ENCODE assay signal across 8 mouse cellular contexts in the genomic region with DNA sequence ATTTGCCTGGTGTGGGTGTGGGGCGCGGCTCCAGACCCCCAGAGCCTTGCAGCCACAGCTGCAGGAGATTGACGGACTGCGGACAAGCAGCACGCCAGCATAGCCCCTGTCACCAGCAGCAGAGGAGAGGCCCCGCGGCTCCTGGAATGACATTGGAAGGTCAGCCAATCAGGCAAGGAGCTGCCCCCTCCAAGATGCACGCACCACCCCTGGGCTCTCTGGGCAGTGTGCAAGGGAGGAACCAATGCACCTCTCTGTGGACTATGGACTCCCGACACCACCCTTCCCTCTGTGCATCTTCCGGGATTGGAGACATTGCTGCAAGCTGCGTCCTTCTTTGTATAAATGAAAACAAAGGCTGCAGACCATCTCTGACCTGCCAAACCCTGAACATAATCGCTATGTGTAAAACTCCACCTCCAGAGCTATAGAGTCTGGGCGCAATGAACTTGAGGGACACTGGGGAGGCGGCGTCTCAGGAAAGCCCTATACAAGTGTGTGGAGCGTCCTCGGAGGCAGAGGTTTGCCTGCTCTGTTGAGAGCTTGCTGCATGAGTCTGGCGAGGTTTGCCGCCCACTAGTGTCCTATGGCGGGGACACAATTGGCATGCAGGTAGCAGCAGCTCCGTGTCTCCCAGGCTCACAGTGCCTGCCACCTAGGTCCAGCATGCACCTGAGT. TPM values are rescaled to one million over a fixed set of nuclear protein-coding genes. Genes with fewer than 3 reads are reported as not detected.
DNase-seq lines count a peak whose midpoint lies in the region; ATAC-seq and TF ChIP-seq lines count a peak whose summit lies in the region.

No protein-coding gene starts in this region.

- H3K4me1 ChIP-seq in forebrain, embryonic 11.5 days (replicated peaks; ENCODE audit: control insufficient read depth, insufficient read depth, low read length) = peaks cover 2% of the 10 kb centered on the region; the same call in 1 of the 2 replicates
- no peaks in the 10 kb centered on the region for H3K4me1 ChIP-seq in lung, embryonic 14.5 days (ENCODE audit: insufficient read depth)
- peaks cover 19% of the 10 kb centered on the region for H3K4me1 ChIP-seq in olfactory bulb, adult 2 months (ENCODE audit: control insufficient read depth, insufficient read depth, low read length)

- H3K36me3 ChIP-seq in forebrain, embryonic 11.5 days (ENCODE audit: control insufficient read depth, insufficient read depth, low read length) = no peaks in the 10 kb centered on the region
- H3K36me3 ChIP-seq in lung, embryonic 14.5 days (ENCODE audit: insufficient read depth) = no peaks in the 10 kb centered on the region

- WGBS in forebrain, embryonic 11.5 days = under 1% methylated on average over 21 of the region's 21 CpGs
- WGBS in lung, embryonic 14.5 days = under 1% methylated on average over 21 of the region's 21 CpGs
- WGBS in olfactory bulb, adult 2 months = under 1% methylated on average over 21 of the region's 21 CpGs

- H3K4me3 ChIP-seq in forebrain, embryonic 11.5 days (ENCODE audit: low read depth, low read length) = peak overlapping the region; percentile 36
- peak overlapping the region; percentile 48 for H3K4me3 ChIP-seq in layer of hippocampus, adult 2 months
- H3K4me3 ChIP-seq in lung, embryonic 14.5 days (ENCODE audit: low read depth, low read length) = peak overlapping the region; percentile 30
- peak overlapping the region; percentile 41 for H3K4me3 ChIP-seq in olfactory bulb, adult 2 months (ENCODE audit: insufficient read depth, low read depth, low read length)

- H3K27ac ChIP-seq in forebrain, embryonic 11.5 days (ENCODE audit: low read depth, low read length) = no peak overlapping the region
- H3K27ac ChIP-seq in layer of hippocampus, adult 2 months = peak overlapping the region; percentile 64
- no peak overlapping the region for H3K27ac ChIP-seq in lung, embryonic 14.5 days (ENCODE audit: low read depth)
- H3K27ac ChIP-seq in olfactory bulb, adult 2 months (ENCODE audit: insufficient read depth, low read depth, low read length) = peak overlapping the region; percentile 14; the same call in 1 of the 2 replicates

- H3K9me3 ChIP-seq in forebrain, embryonic 11.5 days (ENCODE audit: control insufficient read depth, low read length) = no peaks in the 10 kb centered on the region
- no peaks in the 10 kb centered on the region for H3K9me3 ChIP-seq in lung, embryonic 14.5 days (ENCODE audit: low read depth, low read length)

- peak; percentile 88 for TF ChIP-seq CTCF in brain, embryonic 14.5 days (IDR thresholded peaks at IDR 0.05; ENCODE audit: borderline replicate concordance, extremely low read depth, insufficient read depth, insufficient read length)
- peak; percentile 82 for TF ChIP-seq CTCF in layer of hippocampus, adult 2 months (conservative IDR thresholded peaks at IDR 0.05)
- TF ChIP-seq CTCF in lung, embryonic 14.5 days (IDR thresholded peaks at IDR 0.05; ENCODE audit: low read depth) = peak; percentile 77
- TF ChIP-seq CTCF in olfactory bulb, adult 2 months (IDR thresholded peaks at IDR 0.05; ENCODE audit: insufficient read depth, low read depth, low read length) = peak; percentile 60; the same call in 1 of the 2 replicates

- peak overlapping the region; percentile 79 for H3K4me2 ChIP-seq in forebrain, embryonic 11.5 days (ENCODE audit: low read depth, low read length, severe bottlenecking)
- H3K4me2 ChIP-seq in lung, embryonic 14.5 days = peak overlapping the region; percentile 62

- peaks cover 21% of the 10 kb centered on the region for H3K27me3 ChIP-seq in forebrain, embryonic 11.5 days (ENCODE audit: control insufficient read depth, insufficient read depth, low read length)
- H3K27me3 ChIP-seq in lung, embryonic 14.5 days (ENCODE audit: insufficient read depth, low read length) = peaks cover 36% of the 10 kb centered on the region

- TF ChIP-seq POLR2A in brain, embryonic 14.5 days (IDR thresholded peaks at IDR 0.05; ENCODE audit: borderline replicate concordance, extremely low read depth, insufficient read depth, insufficient read length, poor library complexity, severe bottlenecking) = no peak
- TF ChIP-seq POLR2A in olfactory bulb, adult 2 months (IDR thresholded peaks at IDR 0.05; ENCODE audit: insufficient read depth, low read depth, low read length) = no peak

- ATAC-seq in forebrain, embryonic 11.5 days (replicated peaks; ENCODE audit: low FRiP score) = peak; percentile 70
- ATAC-seq in hematopoietic stem cell, adult 5-6 weeks (replicated peaks in 1 of 2; ENCODE audit: insufficient read depth in 1 of 2, low FRiP score in 2 of 2, low TSS enrichment in 1 of 2, low read depth in 1 of 2, poor library complexity in 2 of 2, severe bottlenecking in 2 of 2) = peak; percentile 89 to 91
- ATAC-seq in lung, embryonic 14.5 days (ENCODE audit: insufficient read depth) = peak; percentile 76

- peak; percentile 87 for DNase-seq in MN1 (ENCODE audit: low spot score)
- DNase-seq in brain, embryonic 14.5 days (ENCODE audit: low read depth) = peak; percentile 94
- DNase-seq in forebrain, embryonic 11.5 days (ENCODE audit: low spot score) = peak; percentile 81
- peak; percentile 51 to 64 for DNase-seq in layer of hippocampus, adult 2 months (ENCODE audit: low spot score in 2 of 2)
- DNase-seq in lung, embryonic 14.5 days = peak; percentile 73
- DNase-seq in c-Kit-positive CD71-positive TER-119-positive erythroid progenitor cells, embryonic 14.5 days (ENCODE audit: low spot score) = no peak

- H3K9ac ChIP-seq in forebrain, embryonic 11.5 days (ENCODE audit: low read length) = peak overlapping the region; percentile 51
- no peak overlapping the region for H3K9ac ChIP-seq in lung, embryonic 14.5 days

RNA-seq across cellular contexts. Expression of gene Dscam, which starts 5.0 kb away (rescaled TPM):
- polyA plus RNA-seq in brain, embryonic 14.5 days (2012; rRNA removed) = 15.8 and 32.8 TPM in 2 replicates
- polyA plus RNA-seq in forebrain, embryonic 11.5 days (2014; fragmentation: Nextera tagmentation; extraction: Ambion mirVana) = 0.88 and 0.91 TPM in 2 replicates
- total RNA-seq in hematopoietic stem cell, adult 5-6 weeks (2017) = 0.25 and 1.2 TPM in 2 replicates
- 10 to 100 TPM; 36.8 to 41.0 TPM for total RNA-seq in layer of hippocampus, adult 2 months (2021)
- not detected in 2 replicates for polyA plus RNA-seq in lung, embryonic 14.5 days (2014; fragmentation: Nextera tagmentation; extraction: Ambion mirVana)
- 97.5 TPM in 1 of 2 replicates, not detected in the other for polyA plus RNA-seq in olfactory bulb, adult 2 months (2012; ENCODE audit: insufficient read depth, insufficient read length, low replicate concordance, missing spikeins)

Comparison
In these comparisons a context has a peak if more than half of its experiments do, and no peak if none do; other contexts are left out.
1. H3K27ac ChIP-seq: peak in layer of hippocampus, adult 2 months (single experiment) and olfactory bulb, adult 2 months (single experiment); none in forebrain, embryonic 11.5 days (single experiment) and lung, embryonic 14.5 days (single experiment).
2. Peak in every context shown above with its lines, with median percentiles within 50 percentile points of each other: CTCF ChIP-seq, ATAC-seq and H3K4me3 ChIP-seq.